Mouse (Mus musculus) left cerebral cortex, adult 9 months (tissue): Measurements from ENCODE around the gene Nfx1.

Experiments
- DNase-seq, 2 experiments: peaks; one replicate each; pipeline ENCODE4 v3.0.0; 2022; ENCODE audit warnings: low spot score in 2 of 2

The Nfx1 gene

DNA sequence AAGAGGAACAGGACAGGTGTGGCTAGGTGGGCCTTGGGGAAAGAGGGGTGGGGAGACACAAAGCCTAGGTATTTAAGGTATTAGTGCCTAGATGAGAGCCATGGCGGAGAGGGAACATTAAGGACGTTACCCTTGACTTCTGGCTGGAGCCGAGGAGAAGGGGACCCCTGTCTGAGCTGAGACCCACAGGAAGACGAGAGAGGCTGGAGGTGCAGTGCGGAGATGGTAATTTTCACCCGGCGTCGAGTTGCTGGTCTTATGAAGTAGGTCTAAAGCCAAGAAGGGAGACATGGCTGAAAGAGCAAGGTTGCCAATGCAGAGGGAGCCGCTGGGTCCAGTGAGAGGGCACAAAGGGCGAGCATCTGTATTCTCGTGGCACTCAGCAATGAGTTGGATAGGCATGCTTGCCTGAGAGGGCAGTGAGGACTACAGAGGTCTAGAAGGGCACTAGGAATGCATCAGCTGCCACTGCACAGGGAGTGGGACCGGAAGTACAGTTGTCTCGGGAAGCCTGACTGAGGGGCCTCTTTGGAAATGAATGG lies 75.6 kb downstream of the Nfx1 start:
- no peak for DNase-seq

DNA sequence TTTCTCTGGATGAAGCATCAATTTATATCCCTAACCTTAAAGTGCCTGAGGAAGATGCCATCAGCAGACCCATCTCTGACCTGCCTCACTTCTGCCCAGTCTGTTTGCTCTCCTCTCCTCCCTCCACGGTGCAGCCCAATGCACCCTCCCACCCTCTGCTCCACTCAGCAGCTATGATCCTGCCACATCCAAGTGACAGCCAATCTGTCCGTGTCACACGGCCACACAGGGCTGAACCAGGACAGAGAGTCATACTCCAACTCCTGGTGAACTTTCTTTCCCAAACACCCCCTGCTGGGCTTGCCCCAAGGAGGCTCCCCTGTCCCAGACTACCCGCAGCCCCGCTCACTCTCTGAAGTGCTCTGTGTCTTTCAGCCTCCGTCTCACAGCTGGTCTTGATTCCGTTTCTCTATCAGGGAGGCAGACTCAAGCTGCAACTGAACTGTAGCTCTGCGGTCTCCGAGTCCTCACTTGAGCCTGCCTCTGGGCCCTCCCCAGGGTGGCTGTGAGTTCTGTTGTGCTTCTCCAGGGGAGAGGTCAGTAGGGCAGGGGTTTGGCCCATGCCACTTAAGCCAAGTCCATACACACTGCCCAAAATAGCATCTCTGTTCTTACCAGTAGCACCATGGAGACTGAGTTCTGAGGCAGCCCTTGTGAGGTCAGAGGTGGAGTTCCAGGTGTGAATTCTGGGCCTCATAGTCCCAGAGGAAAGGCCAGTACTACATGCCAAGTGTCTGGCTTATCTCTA lies 77.0 kb downstream of the Nfx1 start, which contains the start of gene Aqp7:
TSS of gene Aqp7 (minus strand) at position 616 of the 748 bp plus-strand sequence.
- no peak for DNase-seq

DNA sequence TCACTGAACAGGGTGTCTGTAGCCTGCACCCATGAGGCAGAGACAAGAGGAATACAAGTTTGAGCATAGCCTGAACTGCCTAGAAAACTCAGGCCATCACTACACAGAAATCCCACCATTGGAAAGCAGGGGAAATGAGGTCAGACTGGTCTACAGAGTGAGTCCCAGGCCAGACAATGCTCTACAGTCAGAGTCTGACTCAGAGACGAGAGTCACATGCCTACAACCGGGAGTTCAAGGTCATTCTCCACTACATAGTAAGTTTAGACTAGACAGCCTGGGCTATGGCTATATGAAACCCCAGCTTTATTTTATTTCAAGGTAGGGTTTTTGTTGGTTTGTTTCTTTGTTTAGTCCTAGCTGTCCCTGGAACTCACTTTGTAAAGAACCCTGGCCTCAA lies 78.2 kb downstream of the Nfx1 start:
- DNase-seq: no peak

DNA sequence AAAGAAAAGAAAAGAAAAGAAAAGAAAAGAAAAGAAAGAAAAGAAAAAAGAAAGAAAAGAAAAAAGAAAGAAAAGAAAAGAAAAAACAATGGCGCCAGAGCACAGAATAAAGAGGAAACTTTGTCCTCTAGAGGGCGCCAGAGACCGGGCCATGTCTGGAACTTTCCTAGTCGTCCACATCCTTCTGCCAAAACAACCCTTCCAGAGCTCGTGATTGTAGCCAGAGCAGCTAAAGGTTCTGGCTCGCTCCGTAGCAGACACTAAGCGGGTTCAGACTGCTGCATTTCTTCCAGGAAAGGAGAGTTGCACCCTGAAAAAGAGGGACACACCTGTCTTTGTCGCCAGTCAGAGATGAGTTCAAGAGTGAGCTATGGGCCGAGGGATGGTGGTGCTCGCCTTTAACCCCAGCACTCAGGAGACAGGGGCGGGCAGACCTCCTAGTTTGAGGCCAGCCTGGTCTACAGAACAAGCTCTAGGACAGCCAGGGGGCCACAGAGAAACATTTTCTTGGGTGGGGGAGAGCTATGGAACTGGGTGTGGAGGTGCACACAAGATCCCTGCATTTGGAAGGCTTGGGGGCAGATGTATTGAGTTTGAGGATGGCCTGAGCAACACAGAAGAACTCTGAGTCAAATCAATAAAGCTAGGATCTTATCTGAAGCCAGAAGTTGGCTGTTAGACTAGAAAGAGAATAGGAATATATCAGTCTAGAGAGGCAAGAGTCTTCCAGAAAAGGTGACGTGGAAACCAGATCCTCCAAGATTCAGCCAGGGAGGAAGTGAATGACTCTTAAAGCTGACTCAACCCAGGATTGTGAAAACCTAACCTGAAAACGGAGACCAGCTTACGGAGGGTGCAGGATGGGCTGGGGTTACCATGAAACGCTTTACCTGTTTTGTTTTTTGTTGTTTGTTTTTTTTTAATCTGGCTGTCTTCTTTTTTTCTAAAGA lies 80.3 kb downstream of the Nfx1 start:
- peak in 1 of 2 experiments; percentile 89 for DNase-seq

DNA sequence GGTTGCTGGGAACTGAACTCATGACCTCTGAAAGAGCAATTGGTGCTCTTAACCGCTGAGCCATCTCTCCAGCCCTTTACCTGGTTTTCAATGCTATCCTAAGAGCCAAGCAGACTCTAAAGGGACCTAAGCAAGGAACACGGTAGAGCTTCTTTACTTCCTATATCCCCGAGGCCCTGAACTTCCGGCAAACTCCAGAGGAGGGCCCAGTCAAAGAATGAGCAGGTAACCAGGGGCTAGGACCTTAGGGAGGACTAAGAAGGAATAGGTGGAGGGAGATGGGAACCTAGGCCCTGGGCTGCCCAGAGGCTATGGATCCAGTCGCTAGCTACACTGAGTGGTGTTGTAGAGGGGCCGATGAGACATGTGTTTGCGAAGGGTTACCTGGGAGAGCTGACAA lies 81.1 kb downstream of the Nfx1 start:
- no peak for DNase-seq

DNA sequence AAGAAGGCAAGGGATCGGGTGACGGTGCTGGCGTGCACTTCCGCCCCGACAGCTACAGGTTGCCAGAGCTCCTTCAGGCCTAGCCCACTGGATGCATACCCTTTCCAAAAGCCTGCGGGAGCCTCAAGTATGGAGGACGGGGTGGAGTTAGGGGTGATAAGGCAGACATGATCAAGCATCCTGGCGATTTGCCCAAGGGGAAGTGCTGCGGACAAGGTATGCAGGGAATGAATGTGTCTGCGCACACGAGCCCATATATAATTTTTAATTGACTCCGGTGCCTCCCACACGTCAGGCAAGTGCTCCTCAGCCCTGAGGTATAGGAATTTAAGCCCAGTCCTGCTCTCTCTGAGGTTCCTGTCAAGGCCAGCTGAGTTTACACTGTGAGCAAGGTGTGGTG lies 84.4 kb downstream of the Nfx1 start:
- DNase-seq: no peak

DNA sequence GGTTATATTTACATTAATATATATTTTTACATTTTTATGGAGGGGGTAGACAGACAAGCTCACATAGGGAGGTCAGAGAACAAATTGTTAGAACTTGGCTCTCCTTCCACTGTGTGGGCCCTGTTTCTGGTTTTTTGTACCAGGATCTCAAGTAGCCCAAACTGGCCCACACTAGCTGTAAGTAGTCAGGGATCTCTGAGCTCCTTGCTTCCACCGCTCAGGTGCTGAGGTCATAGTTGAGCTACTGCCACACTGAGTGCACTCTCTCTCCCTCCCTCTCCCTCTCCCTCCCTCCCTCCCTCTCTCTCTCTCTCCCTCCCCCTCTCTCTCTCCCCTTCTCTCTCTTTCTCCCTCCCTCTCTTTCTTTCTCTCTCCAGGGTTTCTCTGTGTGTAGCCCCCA lies 85.5 kb downstream of the Nfx1 start:
- no peak for DNase-seq

DNA sequence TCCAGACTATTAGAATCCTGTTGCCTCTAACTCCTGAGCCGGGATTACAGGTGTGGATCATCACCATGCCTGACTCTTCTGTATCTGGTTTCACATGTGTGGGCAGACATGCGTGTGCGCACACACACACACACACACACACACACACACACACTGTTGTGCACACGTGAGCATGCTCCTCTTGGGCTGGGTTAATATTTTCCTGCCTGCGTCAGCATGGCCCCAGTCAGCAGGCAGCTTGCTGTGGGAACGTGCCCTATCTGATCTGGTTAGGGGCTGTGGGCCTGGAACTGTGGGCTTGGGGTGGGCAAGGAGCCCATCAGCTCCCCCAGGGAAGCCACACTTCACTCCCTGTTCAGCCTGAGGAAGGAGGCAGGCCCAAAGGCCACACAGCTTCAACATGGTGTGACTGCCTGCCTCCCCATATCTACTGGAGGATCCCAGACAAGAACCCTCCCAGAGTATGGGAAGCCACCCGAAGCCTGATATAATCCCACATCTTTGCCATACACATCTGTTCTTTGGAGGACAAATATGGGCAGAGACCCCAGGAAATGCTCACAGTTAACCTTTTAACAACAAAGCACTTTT lies 86.1 kb downstream of the Nfx1 start:
- no peak for DNase-seq

DNA sequence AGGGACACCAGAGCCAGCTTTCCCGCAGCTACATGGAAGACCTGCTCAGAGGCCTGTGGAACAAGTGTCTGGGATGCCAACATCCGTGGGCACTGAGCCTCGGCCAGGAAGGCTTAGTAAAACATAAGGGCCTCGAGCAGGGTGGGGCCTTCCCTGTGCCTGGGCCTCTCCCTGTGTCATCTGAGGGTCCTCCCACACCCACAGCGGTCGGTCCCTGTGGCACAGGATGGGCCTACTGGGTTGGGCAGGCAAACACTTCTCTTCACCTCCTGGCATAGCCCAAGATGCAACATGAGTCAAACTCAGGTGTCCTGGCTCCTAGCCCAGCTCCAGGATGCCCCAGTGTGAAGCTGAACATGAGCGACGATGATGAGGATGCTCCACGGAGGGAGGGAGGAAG lies 86.7 kb downstream of the Nfx1 start:
- DNase-seq: no peak

DNA sequence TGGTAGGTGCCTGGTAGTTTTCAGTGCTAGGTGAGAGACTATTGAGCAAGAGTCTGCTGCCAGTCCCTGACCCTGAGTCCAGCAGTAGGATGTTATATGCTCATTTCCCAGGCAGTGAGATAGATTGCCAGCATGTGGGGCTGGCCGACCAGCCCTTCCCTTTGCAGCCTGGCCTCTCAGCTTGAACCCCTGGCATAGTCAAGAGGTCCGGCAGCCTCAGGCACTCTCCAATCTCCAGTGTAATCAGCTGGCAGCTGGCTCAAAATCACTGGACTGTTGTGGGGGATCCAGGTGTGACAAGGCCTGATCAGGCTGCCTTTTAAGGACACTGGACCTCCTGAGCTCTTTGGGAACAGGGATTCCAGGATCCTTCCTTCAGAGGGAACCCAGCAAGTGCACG lies 92.6 kb downstream of the Nfx1 start:
- no peak for DNase-seq

DNA sequence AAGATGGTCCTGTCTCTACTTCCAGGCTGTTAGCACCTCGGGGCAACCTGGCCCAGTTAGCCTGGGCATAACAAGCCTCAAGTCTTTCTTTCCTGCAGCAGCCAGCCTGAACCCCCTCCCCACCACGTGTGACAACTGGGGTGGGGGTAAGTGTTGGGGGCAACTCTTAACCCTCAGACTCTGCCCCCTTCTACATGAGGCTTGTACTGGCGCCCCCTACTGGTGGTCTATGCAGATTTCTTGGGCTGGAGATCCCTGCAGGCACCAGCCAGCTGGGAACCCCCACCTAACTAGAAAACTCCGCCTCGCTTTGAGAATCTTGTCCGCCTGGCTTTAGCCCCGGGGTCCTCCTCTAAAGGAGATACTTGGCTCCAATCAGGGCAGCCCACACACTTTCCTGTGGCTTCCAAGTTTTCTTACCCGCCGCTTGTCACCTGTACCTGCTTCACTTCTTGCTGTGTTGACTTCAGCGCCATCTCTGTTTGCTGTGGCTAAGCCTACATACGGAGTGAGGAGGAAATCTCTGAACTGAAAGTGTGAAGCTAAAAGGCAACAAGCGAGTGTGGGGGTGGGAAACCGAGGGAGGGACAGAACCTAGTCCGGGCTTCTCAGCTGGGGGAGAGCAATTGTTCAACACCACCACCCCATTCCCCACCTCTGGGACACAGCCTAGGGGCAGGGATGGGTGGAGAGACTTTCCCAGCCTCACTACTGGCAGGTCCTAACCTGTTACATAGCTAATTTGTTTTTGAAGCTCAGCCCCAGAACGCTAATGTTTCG lies 93.4 kb downstream of the Nfx1 start:
- DNase-seq: no peak

DNA sequence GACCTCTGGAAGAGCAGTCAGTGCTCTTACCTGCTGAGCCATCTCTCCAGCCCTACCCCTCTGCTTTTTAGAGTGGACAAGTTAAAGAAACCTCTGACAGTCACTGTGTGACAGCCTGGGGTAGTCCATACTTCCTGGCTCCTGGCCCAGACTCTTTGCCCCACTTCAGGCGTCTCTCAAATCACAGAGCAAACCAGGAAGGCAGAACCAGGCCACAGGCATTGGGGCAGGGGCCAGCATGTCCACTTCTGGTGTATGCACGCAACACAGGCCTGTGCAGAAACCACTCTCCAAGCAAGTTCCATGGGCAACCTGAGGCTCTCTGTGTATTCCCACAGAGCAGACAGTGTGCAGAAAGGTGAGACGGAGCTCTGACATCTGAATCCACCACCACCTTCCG lies 94.5 kb downstream of the Nfx1 start:
- DNase-seq: no peak

DNA sequence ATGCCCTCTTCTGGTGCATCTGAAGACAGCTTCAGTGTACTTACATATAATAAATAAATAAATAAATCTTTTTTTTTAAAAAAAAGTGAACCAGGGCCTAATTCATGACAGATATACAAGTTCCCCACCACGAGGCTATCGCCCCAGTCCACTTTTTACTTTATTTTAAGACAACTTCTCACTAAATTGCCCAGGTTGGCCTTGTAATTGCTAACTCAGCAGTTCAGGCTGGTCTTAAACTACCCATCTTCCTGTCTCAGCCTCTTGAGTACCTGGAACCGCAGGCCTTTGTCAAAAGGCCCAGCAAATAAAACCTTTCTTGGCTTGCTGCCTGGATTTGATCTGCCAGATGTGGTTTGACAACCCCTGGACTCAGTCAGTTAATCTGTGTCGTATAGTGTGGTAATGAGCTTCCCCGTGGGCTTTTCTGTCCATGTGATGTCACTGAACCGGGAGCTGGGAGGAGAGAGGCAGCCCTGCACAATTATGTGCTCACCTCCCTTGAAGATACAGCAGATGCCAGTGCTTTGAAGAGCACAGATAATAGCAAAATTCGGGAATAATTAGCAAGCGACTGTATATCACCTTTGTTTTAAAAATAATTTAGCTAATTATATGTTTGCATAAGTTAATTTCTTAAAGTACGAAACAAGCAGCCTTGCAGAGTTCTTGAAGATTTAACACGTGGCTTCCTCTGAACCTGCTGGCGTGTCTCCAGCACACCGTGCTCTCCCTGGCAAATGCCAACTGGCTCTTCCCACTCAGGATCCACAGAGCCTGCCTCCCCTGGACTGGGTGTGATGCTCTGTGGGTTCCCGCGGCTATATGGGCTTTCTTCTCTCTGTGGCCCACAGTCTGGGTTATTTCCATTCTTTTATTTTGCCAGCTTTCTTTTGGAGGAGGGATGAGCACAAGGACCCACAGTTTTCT lies 101.1 kb downstream of the Nfx1 start:
- DNase-seq: no peak

DNA sequence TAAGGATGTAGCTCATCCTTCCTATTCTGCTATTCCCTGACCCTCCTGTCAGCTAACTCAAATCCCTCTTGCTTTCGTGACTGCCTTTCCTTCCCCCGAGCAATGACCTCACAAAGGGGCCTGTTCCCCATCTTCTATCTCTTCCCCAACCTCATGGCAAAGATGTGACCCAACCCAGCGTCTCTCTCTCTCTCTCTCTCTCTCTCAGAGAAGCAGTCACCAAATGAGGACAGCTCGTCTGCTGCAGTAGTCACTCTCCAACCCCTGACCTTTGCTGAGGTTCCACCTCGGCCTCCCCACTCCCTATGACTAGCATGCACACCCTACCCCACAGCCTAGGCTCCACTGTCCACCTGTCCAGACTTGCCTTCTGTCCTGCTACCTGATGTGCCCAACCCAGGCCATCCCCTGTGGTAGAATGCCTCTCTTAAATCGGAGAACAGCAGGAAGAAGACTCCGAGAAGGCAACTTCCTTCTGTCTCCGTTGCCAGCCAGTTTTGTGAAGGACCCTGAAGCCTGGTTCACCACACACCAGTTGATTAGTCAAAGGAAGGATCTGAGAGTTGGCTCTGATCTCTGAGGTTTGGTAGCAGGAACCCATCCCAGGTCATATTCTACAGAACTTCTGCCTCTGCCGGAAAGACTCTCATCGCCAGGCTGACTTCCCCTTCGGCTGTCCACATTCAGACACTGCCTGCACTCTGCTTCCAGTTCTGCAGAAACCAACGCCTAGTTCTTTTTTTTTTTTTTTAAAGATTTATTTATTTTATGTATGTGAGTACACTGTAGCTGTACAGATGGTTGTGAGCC lies 102.5 kb downstream of the Nfx1 start:
- no peak for DNase-seq

DNA sequence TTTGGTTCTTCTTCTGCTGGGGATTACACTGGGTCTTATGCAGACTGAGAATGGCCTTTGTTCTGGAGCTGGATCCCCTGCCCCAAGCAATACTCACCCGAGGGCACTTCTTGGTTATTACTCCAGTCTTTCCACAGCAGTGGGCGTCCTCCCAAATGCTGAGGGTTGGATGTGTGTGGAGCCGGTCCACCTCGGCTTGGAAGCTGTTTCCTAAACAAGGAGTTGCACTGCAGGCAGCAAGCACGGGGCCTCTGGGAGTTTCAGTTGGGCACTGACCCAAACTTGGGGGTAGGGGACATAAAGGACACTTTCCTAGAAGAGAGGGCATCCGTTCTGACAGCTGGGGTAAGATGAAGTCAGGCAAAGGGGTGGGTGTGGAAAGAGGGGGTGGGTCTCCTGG lies 103.8 kb downstream of the Nfx1 start:
- DNase-seq: no peak
